Mouse (Mus musculus) ES-Bruce4 (cell line): Measurements from ENCODE around the gene Gm44805.

Source experiments
- CTCF ChIP-seq: IDR thresholded peaks from one replicate; pipeline ENCODE4 v1.8.1; 2011; ENCODE audit warnings: low read depth, low read length
- EP300 ChIP-seq: IDR thresholded peaks from 2 replicates; pipeline ENCODE4 v1.6.1; 2011; ENCODE audit warnings: low read depth, low read length; ENCODE audit not compliant: insufficient read depth
- POLR2A ChIP-seq: IDR thresholded peaks from one replicate; pipeline ENCODE4 v1.8.1; 2011; ENCODE audit warnings: low read length; ENCODE audit not compliant: insufficient read depth

- TF ChIP-seq EP300 (no peak), POLR2A (no peak), CTCF (no peak)
Measured at GRCm38 (mm10) chr7:19683771-19684201, 2.6 kb upstream of the Gm44805 start.
